Comparison of ENCODE assay signal across 8 mouse cellular contexts in the genomic region with DNA sequence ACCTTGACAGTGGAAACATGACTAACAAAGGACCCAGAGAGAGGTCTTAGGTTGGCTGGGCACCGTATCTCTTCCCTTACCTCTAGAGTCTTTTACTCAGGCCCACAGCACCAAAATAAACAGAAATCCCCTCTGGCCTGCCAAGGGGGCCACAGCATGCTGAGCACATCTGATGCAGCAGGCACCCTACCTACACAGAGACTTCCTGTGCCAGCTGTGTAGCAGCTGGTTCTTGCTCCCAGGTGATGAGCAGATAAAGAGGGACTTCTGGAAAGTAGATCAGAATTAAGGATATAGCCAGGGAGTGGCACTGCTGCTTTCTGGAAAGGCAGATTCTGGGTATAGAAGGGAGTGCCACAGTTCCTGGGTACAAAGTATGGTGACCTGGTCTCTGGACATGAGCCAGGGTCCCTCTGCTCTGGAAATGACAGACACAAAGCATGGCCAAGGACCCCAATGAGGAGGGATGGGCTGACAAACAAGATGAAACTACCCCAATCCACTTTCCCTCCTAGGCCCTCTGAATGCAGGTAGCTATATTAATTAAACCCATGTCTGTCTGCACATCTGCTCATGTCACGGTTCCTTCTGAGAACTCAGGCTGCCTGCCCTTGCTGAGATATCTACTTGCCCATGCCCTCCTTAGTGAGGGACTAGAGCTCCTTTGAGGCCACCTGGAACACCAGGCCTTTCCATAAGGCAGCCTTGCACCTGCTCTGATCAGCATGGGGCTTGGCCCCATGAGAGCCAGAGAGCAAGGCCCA.
DNase-seq lines count a peak whose midpoint lies in the region; ATAC-seq and TF ChIP-seq lines count a peak whose summit lies in the region.

No protein-coding gene starts in this region.

- H3K36me3 ChIP-seq in heart, adult 2 months (ENCODE audit: control insufficient read depth, insufficient read depth, low read length), result peaks cover 23% of the 10 kb centered on the region
- H3K36me3 ChIP-seq in liver, embryonic 14.5 days (replicated peaks; ENCODE audit: control insufficient read depth, insufficient read depth, low read depth), result no peaks in the 10 kb centered on the region

- intact Hi-C loops in heart, adult 2 months (cut with DNase I), result no loop called here

- TF ChIP-seq EP300 in heart, adult 2 months (IDR thresholded peaks at IDR 0.05; ENCODE audit: insufficient read depth, low read depth, low read length), result no peak
- 0 out of 2 replicates have a peak, but pooled peaks have one; percentile 8 for TF ChIP-seq EP300 in liver, embryonic 14.5 days (IDR thresholded peaks at IDR 0.05; ENCODE audit: low read depth)

- DNase-seq in heart, adult 2 months, result no peak
- DNase-seq in heart, adult 18-20 months, result no peak
- peak; percentile 46 to 56 for DNase-seq in spleen, postnatal 10 days (ENCODE audit: low spot score in 2 of 2)
- DNase-seq in spleen, adult 18-20 months, result no peak
- peak in 1 of 3 experiments; percentile 29 for DNase-seq in liver, embryonic 14.5 days (ENCODE audit: low read depth in 3 of 3, low spot score in 3 of 3)
- DNase-seq in layer of hippocampus, postnatal 25 days (ENCODE audit: extremely low spot score in 1 of 2, low spot score in 1 of 2), result no peak
- no peak for DNase-seq in adrenal gland, adult 18-20 months (ENCODE audit: low spot score in 2 of 2)

- H3K4me2 ChIP-seq in liver, embryonic 14.5 days (ENCODE audit: low read depth), result no peak overlapping the region

- H3K9ac ChIP-seq in heart, adult 2 months (ENCODE audit: low read depth, low read length), result no peak overlapping the region
- H3K9ac ChIP-seq in liver, embryonic 14.5 days (replicated peaks), result no peak overlapping the region

- peak; percentile 53; the same call in 1 of the 2 replicates for ATAC-seq in liver, embryonic 14.5 days (ENCODE audit: insufficient read depth)
- no peak for ATAC-seq in inflammation-experienced regulatory T-cells, adult 6 months

- no peaks in the 10 kb centered on the region for H3K9me3 ChIP-seq in liver, embryonic 14.5 days (ENCODE audit: control insufficient read depth, low read length)

- peak overlapping the region; percentile 67 for H3K27ac ChIP-seq in heart, adult 2 months
- peak overlapping the region; percentile 12 for H3K27ac ChIP-seq in liver, embryonic 14.5 days

- H3K27me3 ChIP-seq in heart, adult 2 months (ENCODE audit: control insufficient read depth, insufficient read depth, low read length), result no peaks in the 10 kb centered on the region
- H3K27me3 ChIP-seq in liver, embryonic 14.5 days (ENCODE audit: control insufficient read depth, insufficient read depth, low read length), result no peaks in the 10 kb centered on the region

- 81% methylated on average over 2 of the region's 2 CpGs for WGBS in heart, adult 2 months
- 77% methylated on average over 2 of the region's 2 CpGs for WGBS in liver, embryonic 14.5 days (ENCODE audit: insufficient replicate concordance)

- no peak for TF ChIP-seq POLR2A in heart, adult 2 months (IDR thresholded peaks at IDR 0.05; ENCODE audit: insufficient read depth, low read depth, low read length)

- no peak overlapping the region for H3K4me3 ChIP-seq in heart, adult 2 months
- no peak overlapping the region for H3K4me3 ChIP-seq in liver, embryonic 14.5 days (ENCODE audit: insufficient read depth in 1 of 2, low read depth in 2 of 2, low read length in 2 of 2)

- H3K79me2 ChIP-seq in heart, adult 2 months (replicated peaks; ENCODE audit: control insufficient read depth, insufficient read depth, low read length), result no peaks in the 10 kb centered on the region; the same call in 1 of the 2 replicates

- H3K4me1 ChIP-seq in heart, adult 2 months (ENCODE audit: control insufficient read depth, insufficient read depth, low read length), result peaks cover 31% of the 10 kb centered on the region
- H3K4me1 ChIP-seq in liver, embryonic 14.5 days (replicated peaks; ENCODE audit: control insufficient read depth in 2 of 2, insufficient read depth in 2 of 2, low read length in 1 of 2), result peaks cover 20 to 36% of the 10 kb centered on the region in 2 experiments; a peak in 3 of 4 replicates

- no peak for TF ChIP-seq CTCF in heart, adult 2 months (IDR thresholded peaks at IDR 0.05)
- no peak for TF ChIP-seq CTCF in liver, embryonic 14.5 days (IDR thresholded peaks at IDR 0.05; ENCODE audit: low read depth)

Comparison
In these comparisons a context has a peak if more than half of its experiments do, and no peak if none do; other contexts are left out.
1. DNase-seq: peak in spleen, postnatal 10 days (2 of 2); none in heart, adult 2 months (0 of 2), heart, adult 18-20 months (0 of 2), spleen, adult 18-20 months (0 of 2), layer of hippocampus, postnatal 25 days (0 of 2) and adrenal gland, adult 18-20 months (0 of 2).